Mouse (Mus musculus): ENCODE measurements around the gene Dusp6. TPM values are rescaled to one million over a fixed set of nuclear protein-coding genes. Genes with fewer than 3 reads are reported as not detected.

Gene Dusp6
- total RNA-seq, 1 experiment, result 83.0 TPM

DNA sequence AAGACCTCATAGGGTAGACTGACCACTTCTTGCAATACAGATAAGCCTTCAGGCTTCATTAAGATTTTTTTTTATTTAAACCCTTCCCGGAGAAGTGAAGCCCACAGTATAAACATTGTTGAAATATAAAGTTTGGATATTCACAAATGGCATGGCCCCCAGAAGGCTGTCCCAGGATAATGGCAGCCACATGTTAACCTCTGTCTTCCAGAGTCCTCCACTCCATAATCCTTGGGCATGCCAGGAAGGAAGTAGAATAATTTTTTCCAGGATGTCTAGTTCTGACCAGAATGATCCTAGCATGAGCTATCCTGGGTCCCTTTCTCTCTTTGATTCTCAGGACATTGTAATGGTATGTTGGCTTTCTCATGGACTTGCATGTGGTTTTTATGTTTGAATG lies 4.6 kb downstream of the Dusp6 start:
- Histone ChIP-seq H3K36me3 (ENCODE audit: control insufficient read depth, insufficient read depth, low read length, poor library complexity, severe bottlenecking) (peaks cover 7% of the 10 kb centered on the region), H3K27ac (ENCODE audit: insufficient read depth, low read depth, low read length, poor library complexity, severe bottlenecking) (no peak overlapping the region), H3K4me3 (ENCODE audit: insufficient read depth in 1 of 2, low read depth in 1 of 2, low read length in 2 of 2, poor library complexity in 1 of 2, severe bottlenecking in 1 of 2) (no peak overlapping the region), H3K4me1 (ENCODE audit: control insufficient read depth in 2 of 2, insufficient read depth in 2 of 2, low read length in 2 of 2, poor library complexity in 1 of 2) (peaks cover 2 to 23% of the 10 kb centered on the region in 2 experiments; a peak in 3 of 4 replicates), H3K9ac (ENCODE audit: insufficient read depth, low read depth, low read length, poor library complexity, severe bottlenecking) (no peak overlapping the region), H3K9me3 (ENCODE audit: control insufficient read depth, insufficient read depth, low read depth, low read length) (no peaks in the 10 kb centered on the region)
- TF ChIP-seq ZNF384 (IDR thresholded peaks at IDR 0.05; ENCODE audit: low read depth, low read length), result no peak
- no peak for TF ChIP-seq CHD2 (IDR thresholded peaks at IDR 0.05; ENCODE audit: low read depth, low read length)
- TF ChIP-seq ZC3H11A (IDR thresholded peaks at IDR 0.05; ENCODE audit: borderline replicate concordance, low read depth, low read length), result no peak
- in situ Hi-C loops (cut with MboI; ENCODE audit: low sequenced_read_pairs in 2 of 2, unreplicated experiment in 2 of 2), result no loop called here
- DNase-seq (ENCODE audit: low read depth, low spot score), result no peak

- no peak for DNase-seq (ENCODE audit: low read depth, low spot score)
- Histone ChIP-seq H3K27ac (ENCODE audit: insufficient read depth, low read depth, low read length, poor library complexity, severe bottlenecking) (no peak overlapping the region), H3K9ac (ENCODE audit: insufficient read depth, low read depth, low read length, poor library complexity, severe bottlenecking) (peak overlapping the region; percentile 14; the same call in 1 of the 2 replicates), H3K4me1 (ENCODE audit: control insufficient read depth in 2 of 2, insufficient read depth in 2 of 2, low read length in 2 of 2, poor library complexity in 1 of 2) (peaks cover 2 to 23% of the 10 kb centered on the region in 2 experiments; a peak in 3 of 4 replicates), H3K36me3 (ENCODE audit: control insufficient read depth, insufficient read depth, low read length, poor library complexity, severe bottlenecking) (peaks cover 7% of the 10 kb centered on the region), H3K9me3 (ENCODE audit: control insufficient read depth, insufficient read depth, low read depth, low read length) (no peaks in the 10 kb centered on the region), H3K4me3 (ENCODE audit: insufficient read depth in 1 of 2, low read depth in 1 of 2, low read length in 2 of 2, poor library complexity in 1 of 2, severe bottlenecking in 1 of 2) (peak overlapping the region in 1 of 2 experiments; percentile 27; a peak in 2 of 4 replicates)
- TF ChIP-seq CHD2 (IDR thresholded peaks at IDR 0.05; ENCODE audit: low read depth, low read length) (no peak), ZC3H11A (IDR thresholded peaks at IDR 0.05; ENCODE audit: borderline replicate concordance, low read depth, low read length) (no peak), MAFK (IDR thresholded peaks at IDR 0.05; ENCODE audit: insufficient read depth, low read depth, low read length) (no peak)
- in situ Hi-C loops (cut with MboI; ENCODE audit: low sequenced_read_pairs in 2 of 2, unreplicated experiment in 2 of 2), result no loop called here
Observed at GRCm38 (mm10) chr10:99268421-99269300, 5.6 kb downstream of the Dusp6 start.

DNA sequence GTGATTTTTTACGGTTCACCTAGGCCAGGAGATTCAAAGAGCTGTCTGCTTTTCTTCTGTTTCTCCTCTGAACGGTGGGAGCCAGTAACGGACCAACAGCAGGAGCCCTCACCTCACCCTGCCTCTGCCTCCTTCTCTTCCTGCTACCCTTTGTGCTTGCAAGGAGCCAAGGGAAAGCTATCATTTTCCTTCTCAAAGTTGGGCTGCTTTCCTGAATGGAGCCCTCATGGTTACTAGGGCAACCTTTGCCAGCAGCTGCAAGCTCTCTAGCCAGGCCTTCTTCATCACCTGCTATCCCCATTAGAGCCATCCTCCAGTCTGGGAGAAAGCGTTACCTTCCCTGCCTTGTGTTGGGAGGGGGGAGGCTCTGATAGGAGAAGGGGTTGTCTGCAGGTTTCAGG lies 6.3 kb downstream of the Dusp6 start:
- Histone ChIP-seq H3K4me3 (ENCODE audit: insufficient read depth in 1 of 2, low read depth in 1 of 2, low read length in 2 of 2, poor library complexity in 1 of 2, severe bottlenecking in 1 of 2) (no peak overlapping the region), H3K27ac (ENCODE audit: insufficient read depth, low read depth, low read length, poor library complexity, severe bottlenecking) (no peak overlapping the region), H3K9me3 (ENCODE audit: control insufficient read depth, insufficient read depth, low read depth, low read length) (no peaks in the 10 kb centered on the region), H3K9ac (ENCODE audit: insufficient read depth, low read depth, low read length, poor library complexity, severe bottlenecking) (no peak overlapping the region), H3K36me3 (ENCODE audit: control insufficient read depth, insufficient read depth, low read length, poor library complexity, severe bottlenecking) (peaks cover 7% of the 10 kb centered on the region), H3K4me1 (ENCODE audit: control insufficient read depth in 2 of 2, insufficient read depth in 2 of 2, low read length in 2 of 2, poor library complexity in 1 of 2) (peaks cover 2 to 23% of the 10 kb centered on the region in 2 experiments; a peak in 3 of 4 replicates)
- TF ChIP-seq ZC3H11A (IDR thresholded peaks at IDR 0.05; ENCODE audit: borderline replicate concordance, low read depth, low read length) (no peak), HCFC1 (IDR thresholded peaks at IDR 0.05; ENCODE audit: borderline replicate concordance, insufficient read depth, low read length) (no peak), CHD2 (IDR thresholded peaks at IDR 0.05; ENCODE audit: low read depth, low read length) (no peak), ZNF384 (IDR thresholded peaks at IDR 0.05; ENCODE audit: low read depth, low read length) (no peak), MAFK (IDR thresholded peaks at IDR 0.05; ENCODE audit: insufficient read depth, low read depth, low read length) (no peak)
- in situ Hi-C loops (cut with MboI; ENCODE audit: low sequenced_read_pairs in 2 of 2, unreplicated experiment in 2 of 2), result no loop called here
- no peak for DNase-seq (ENCODE audit: low read depth, low spot score)

- TF ChIP-seq ZNF384 (IDR thresholded peaks at IDR 0.05; ENCODE audit: low read depth, low read length) (peak; percentile 73), MAFK (IDR thresholded peaks at IDR 0.05; ENCODE audit: insufficient read depth, low read depth, low read length) (no peak), ZC3H11A (IDR thresholded peaks at IDR 0.05; ENCODE audit: borderline replicate concordance, low read depth, low read length) (no peak)
- in situ Hi-C loops (cut with MboI; ENCODE audit: low sequenced_read_pairs in 2 of 2, unreplicated experiment in 2 of 2), result no loop called here
- Histone ChIP-seq H3K9me3 (ENCODE audit: control insufficient read depth, insufficient read depth, low read depth, low read length) (no peaks in the 10 kb centered on the region), H3K4me3 (ENCODE audit: insufficient read depth in 1 of 2, low read depth in 1 of 2, low read length in 2 of 2, poor library complexity in 1 of 2, severe bottlenecking in 1 of 2) (no peak overlapping the region), H3K9ac (ENCODE audit: insufficient read depth, low read depth, low read length, poor library complexity, severe bottlenecking) (no peak overlapping the region), H3K4me1 (ENCODE audit: control insufficient read depth in 2 of 2, insufficient read depth in 2 of 2, low read length in 2 of 2, poor library complexity in 1 of 2) (peaks cover 2 to 23% of the 10 kb centered on the region in 2 experiments; a peak in 3 of 4 replicates), H3K36me3 (ENCODE audit: control insufficient read depth, insufficient read depth, low read length, poor library complexity, severe bottlenecking) (peaks cover 7% of the 10 kb centered on the region), H3K27ac (ENCODE audit: insufficient read depth, low read depth, low read length, poor library complexity, severe bottlenecking) (no peak overlapping the region)
- no peak for DNase-seq (ENCODE audit: low read depth, low spot score)
Observed at GRCm38 (mm10) chr10:99269704-99270103, 6.7 kb downstream of the Dusp6 start.

Measured in ES-E14 (cell line).